21 mouse cellular contexts compared by ENCODE assay signal in genomic region chr6:29847643-29848166, GRCm38 (mm10).
A peak's percentile ranks its signal among the peaks of the same experiment; 100 is the strongest.
DNase-seq lines count a peak whose midpoint lies in the region; ATAC-seq and TF ChIP-seq lines count a peak whose summit lies in the region.
"Had no signal": no experiment of that assay in that cellular context is flagged by ENCODE, and none has a peak within 500 bp of the region (broad histone marks: within the 10 kb centered on the region; RNA-seq: fewer than 3 reads in every experiment).

No protein-coding gene starts in this region.

- H3K27ac ChIP-seq in kidney, embryonic 14.5 days (ENCODE audit: low read depth, low read length): no peak overlapping the region
- peak overlapping the region; percentile 69 for H3K27ac ChIP-seq in lung, postnatal 0 days (ENCODE audit: low read length)
- no peak overlapping the region for H3K27ac ChIP-seq in midbrain, embryonic 15.5 days
- H3K27ac ChIP-seq: embryonic facial prominence, embryonic 15.5 days; heart, embryonic 15.5 days; hindbrain, postnatal 0 days; neural tube, embryonic 15.5 days had no signal

- no peak overlapping the region for H3K9ac ChIP-seq in kidney, embryonic 14.5 days (ENCODE audit: low read depth, low read length)
- no peak overlapping the region for H3K9ac ChIP-seq in lung, postnatal 0 days (replicated peaks; ENCODE audit: low read depth)
- no peak overlapping the region for H3K9ac ChIP-seq in midbrain, embryonic 15.5 days
- H3K9ac ChIP-seq: embryonic facial prominence, embryonic 15.5 days; heart, embryonic 15.5 days; neural tube, embryonic 15.5 days had no signal

- 70% methylated on average over 5 of the region's 5 CpGs for WGBS in kidney, embryonic 14.5 days
- WGBS in lung, postnatal 0 days: 47% methylated on average over 5 of the region's 5 CpGs
- WGBS in midbrain, embryonic 15.5 days: 82% methylated on average over 5 of the region's 5 CpGs

- H3K4me1 ChIP-seq in kidney, embryonic 14.5 days (ENCODE audit: control insufficient read depth, insufficient read depth, low read length): no peaks in the 10 kb centered on the region; the same call in 1 of the 2 replicates
- H3K4me1 ChIP-seq in lung, postnatal 0 days (ENCODE audit: insufficient read depth, low read depth, low read length): no peaks in the 10 kb centered on the region
- no peaks in the 10 kb centered on the region for H3K4me1 ChIP-seq in midbrain, embryonic 15.5 days
- H3K4me1 ChIP-seq: embryonic facial prominence, embryonic 15.5 days; heart, embryonic 15.5 days; neural tube, embryonic 15.5 days had no signal

- no peak for TF ChIP-seq EP300 in lung, postnatal 0 days (IDR thresholded peaks at IDR 0.05)

- H3K27me3 ChIP-seq in kidney, embryonic 14.5 days (ENCODE audit: control insufficient read depth, insufficient read depth, low read length): no peaks in the 10 kb centered on the region
- H3K27me3 ChIP-seq in lung, postnatal 0 days (replicated peaks; ENCODE audit: insufficient read depth, low read length): no peaks in the 10 kb centered on the region
- no peaks in the 10 kb centered on the region for H3K27me3 ChIP-seq in midbrain, embryonic 15.5 days (replicated peaks)
- H3K27me3 ChIP-seq: embryonic facial prominence, embryonic 15.5 days; heart, embryonic 15.5 days; neural tube, embryonic 15.5 days had no signal

- H3K9me3 ChIP-seq in kidney, embryonic 14.5 days (ENCODE audit: control insufficient read depth, low read length): no peaks in the 10 kb centered on the region
- no peaks in the 10 kb centered on the region for H3K9me3 ChIP-seq in lung, postnatal 0 days (ENCODE audit: low read length)
- H3K9me3 ChIP-seq in midbrain, embryonic 15.5 days: no peaks in the 10 kb centered on the region
- H3K9me3 ChIP-seq: embryonic facial prominence, embryonic 15.5 days; heart, embryonic 15.5 days; neural tube, embryonic 15.5 days had no signal

- no peak overlapping the region for H3K4me2 ChIP-seq in kidney, embryonic 14.5 days (replicated peaks; ENCODE audit: low read depth, low read length)
- H3K4me2 ChIP-seq in lung, postnatal 0 days (replicated peaks; ENCODE audit: low read depth, low read length): no peak overlapping the region
- no peak overlapping the region for H3K4me2 ChIP-seq in midbrain, embryonic 15.5 days
- H3K4me2 ChIP-seq: embryonic facial prominence, embryonic 15.5 days; heart, embryonic 15.5 days; neural tube, embryonic 15.5 days had no signal

- peak; percentile 69 for DNase-seq in kidney, adult 11 months
- DNase-seq in lung, postnatal 0 days (ENCODE audit: low spot score): peak; percentile 73
- no peak for DNase-seq in lung, postnatal 4 days
- peak; percentile 26 to 70 for DNase-seq in kidney, postnatal 36 days
- DNase-seq in ovary, postnatal 36 days (ENCODE audit: low spot score): no peak
- DNase-seq: adrenal gland, adult 2 months; cerebellum, adult 11 months; cerebellum, postnatal 14 days; gastrocnemius, postnatal 36 days; layer of hippocampus, postnatal 36 days; lung, adult 18-20 months; right cerebral cortex, postnatal 14 days had no signal

- no peak for ATAC-seq in kidney, embryonic 14.5 days (ENCODE audit: low FRiP score, low TSS enrichment)
- peak; percentile 54 for ATAC-seq in lung, postnatal 0 days
- no peak for ATAC-seq in cerebellum, adult (ENCODE audit: insufficient number of reproducible peaks, low FRiP score, low TSS enrichment)
- no peak for ATAC-seq in midbrain, embryonic 15.5 days (replicated peaks)
- ATAC-seq: forebrain, embryonic 16.5 days; hindbrain, postnatal 0 days; midbrain, embryonic 16.5 days had no signal

- no peak for TF ChIP-seq CTCF in lung, postnatal 0 days (IDR thresholded peaks at IDR 0.05)

- H3K36me3 ChIP-seq in kidney, embryonic 14.5 days (ENCODE audit: control insufficient read depth, insufficient read depth, low read length): no peaks in the 10 kb centered on the region
- H3K36me3 ChIP-seq in lung, postnatal 0 days (ENCODE audit: insufficient read depth, low read length): no peaks in the 10 kb centered on the region
- H3K36me3 ChIP-seq in midbrain, embryonic 15.5 days (replicated peaks): no peaks in the 10 kb centered on the region
- H3K36me3 ChIP-seq: embryonic facial prominence, embryonic 15.5 days; heart, embryonic 15.5 days; neural tube, embryonic 15.5 days had no signal

- no peak overlapping the region for H3K4me3 ChIP-seq in kidney, embryonic 14.5 days (ENCODE audit: low read length)
- no peak overlapping the region for H3K4me3 ChIP-seq in lung, postnatal 0 days (ENCODE audit: low read depth, low read length)
- H3K4me3 ChIP-seq in midbrain, embryonic 15.5 days: no peak overlapping the region
- H3K4me3 ChIP-seq: embryonic facial prominence, embryonic 15.5 days; heart, embryonic 15.5 days; neural tube, embryonic 15.5 days had no signal

Comparison
In these comparisons a context has a peak if more than half of its experiments do, and no peak if none do; other contexts are left out.
1. DNase-seq: peak in kidney, adult 11 months (single experiment), lung, postnatal 0 days (single experiment) and kidney, postnatal 36 days (2 of 2); none in lung, postnatal 4 days (0 of 2) and ovary, postnatal 36 days (single experiment).